Comparison of ENCODE assay signal across 10 mouse cellular contexts in the genomic region with DNA sequence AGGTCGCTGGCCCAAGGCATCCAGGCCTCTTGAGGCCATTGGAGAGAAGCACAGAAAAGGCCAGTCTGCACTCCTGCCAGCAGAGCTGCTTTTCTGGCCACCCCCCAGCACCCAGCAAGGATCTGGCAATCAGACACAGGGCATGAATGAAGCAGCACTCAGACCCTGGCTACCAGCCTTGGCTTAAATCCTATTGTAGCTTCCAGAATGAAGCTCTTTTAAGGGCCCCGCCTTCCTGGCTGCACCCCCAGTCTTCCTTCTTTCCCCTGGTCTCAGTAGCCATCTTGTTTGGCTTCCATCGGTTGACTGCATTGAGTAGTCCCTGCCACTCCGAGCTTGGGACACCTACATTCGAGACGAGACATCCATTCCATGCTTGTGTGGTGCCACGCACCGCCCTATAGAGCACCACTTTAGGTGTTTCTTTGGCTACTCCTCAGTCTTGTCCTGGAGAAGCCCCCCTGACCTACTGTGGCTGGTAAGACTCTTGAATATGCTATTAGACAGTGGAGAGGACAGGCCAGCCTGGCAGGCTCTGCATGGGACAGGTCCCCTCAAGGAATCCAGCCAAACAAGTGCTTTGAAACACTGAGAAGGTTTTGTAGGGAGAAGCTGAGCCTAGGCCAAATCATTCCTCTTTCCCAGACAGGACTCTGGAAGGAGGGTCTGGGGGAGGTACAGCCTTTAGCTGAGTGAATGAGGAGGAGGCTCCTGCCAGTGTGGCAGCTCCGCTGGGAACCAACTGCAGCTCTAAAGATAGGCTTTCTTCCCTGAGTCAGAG. TPM values are rescaled to one million over a fixed set of nuclear protein-coding genes. Genes with fewer than 3 reads are reported as not detected.
DNase-seq lines count a peak whose midpoint lies in the region; ATAC-seq and TF ChIP-seq lines count a peak whose summit lies in the region.
"Had no signal": no experiment of that assay in that cellular context is flagged by ENCODE, and none has a peak within 500 bp of the region (broad histone marks: within the 10 kb centered on the region; RNA-seq: fewer than 3 reads in every experiment).

No protein-coding gene starts in this region.

- no peak overlapping the region for H3K4me3 ChIP-seq in midbrain, embryonic 10.5 days
- no peak overlapping the region for H3K4me3 ChIP-seq in midbrain, embryonic 11.5 days (ENCODE audit: low read depth, low read length)
- no peak overlapping the region for H3K4me3 ChIP-seq in cortical plate, adult 2 months (ENCODE audit: insufficient read depth, low read length)
- no peak overlapping the region for H3K4me3 ChIP-seq in midbrain, postnatal 0 days (ENCODE audit: low read depth, low read length)
- H3K4me3 ChIP-seq: liver, embryonic 13.5 days had no signal

- peaks cover 22% of the 10 kb centered on the region for H3K36me3 ChIP-seq in midbrain, embryonic 10.5 days
- no peaks in the 10 kb centered on the region for H3K36me3 ChIP-seq in midbrain, embryonic 11.5 days (ENCODE audit: control insufficient read depth, insufficient read depth, low read length)
- H3K36me3 ChIP-seq in midbrain, postnatal 0 days (ENCODE audit: insufficient read depth, low read length): no peaks in the 10 kb centered on the region

- DNase-seq in midbrain, embryonic 10.5 days (ENCODE audit: low spot score): peak; percentile 11
- DNase-seq in midbrain, embryonic 11.5 days (ENCODE audit: low spot score, missing footprints): no peak
- peak; percentile 74 for DNase-seq in heart, postnatal 4 days
- DNase-seq in midbrain, postnatal 0 days (ENCODE audit: low spot score): peak; percentile 94
- no peak for DNase-seq in thymus, postnatal 0 days (ENCODE audit: low spot score)
- DNase-seq in kidney, adult 8-10 months: no peak
- DNase-seq in urinary bladder, postnatal 10 days (ENCODE audit: low spot score): no peak
- DNase-seq: liver, embryonic 13.5 days had no signal

- 0 out of 2 replicates have a peak, but pooled peaks cover 4% of the 10 kb centered on the region for H3K27me3 ChIP-seq in midbrain, embryonic 10.5 days (ENCODE audit: low read depth, poor library complexity, severe bottlenecking)
- H3K27me3 ChIP-seq in midbrain, embryonic 11.5 days (ENCODE audit: control insufficient read depth, insufficient read depth, low read length): no peaks in the 10 kb centered on the region
- no peaks in the 10 kb centered on the region for H3K27me3 ChIP-seq in midbrain, postnatal 0 days (ENCODE audit: insufficient read depth, low read length)
- H3K27me3 ChIP-seq: Patski had no signal

- H3K9ac ChIP-seq in midbrain, embryonic 11.5 days (ENCODE audit: low read length): no peak overlapping the region
- H3K9ac ChIP-seq in midbrain, postnatal 0 days (replicated peaks; ENCODE audit: low read length, poor library complexity, severe bottlenecking): no peak overlapping the region
- H3K9ac ChIP-seq: liver, embryonic 13.5 days had no signal

- no peak for TF ChIP-seq CTCF in cortical plate, adult 2 months (IDR thresholded peaks at IDR 0.05; ENCODE audit: extremely low read depth, insufficient read depth, low read length)
- 0 out of 2 replicates have a peak, but pooled peaks have one; percentile 9 for TF ChIP-seq CTCF in midbrain, postnatal 0 days (IDR thresholded peaks at IDR 0.05)

- H3K27ac ChIP-seq in midbrain, embryonic 10.5 days (replicated peaks): no peak overlapping the region
- no peak overlapping the region for H3K27ac ChIP-seq in midbrain, embryonic 11.5 days (ENCODE audit: low read depth, low read length)
- H3K27ac ChIP-seq in cortical plate, adult 2 months (ENCODE audit: insufficient read depth, low read length): 0 out of 2 replicates have a peak overlapping the region, but pooled peaks have one; percentile 22
- peak overlapping the region; percentile 43; the same call in 1 of the 2 replicates for H3K27ac ChIP-seq in midbrain, postnatal 0 days (ENCODE audit: low read depth, low read length)
- H3K27ac ChIP-seq: liver, embryonic 13.5 days had no signal

- H3K4me1 ChIP-seq in midbrain, embryonic 10.5 days: peaks cover 4% of the 10 kb centered on the region
- H3K4me1 ChIP-seq in midbrain, embryonic 11.5 days (ENCODE audit: control insufficient read depth, insufficient read depth, low read length): 0 out of 2 replicates have a peak, but pooled peaks cover 2% of the 10 kb centered on the region
- H3K4me1 ChIP-seq in cortical plate, adult 2 months (ENCODE audit: control insufficient read depth, insufficient read depth, low read length): peaks cover 2% of the 10 kb centered on the region; the same call in 1 of the 2 replicates
- no peaks in the 10 kb centered on the region for H3K4me1 ChIP-seq in midbrain, postnatal 0 days (ENCODE audit: insufficient read depth, low read length)

- no peaks in the 10 kb centered on the region; the same call in 1 of the 2 replicates for H3K9me3 ChIP-seq in midbrain, embryonic 10.5 days (replicated peaks)
- no peaks in the 10 kb centered on the region for H3K9me3 ChIP-seq in midbrain, embryonic 11.5 days (ENCODE audit: control insufficient read depth, low read length)
- no peaks in the 10 kb centered on the region for H3K9me3 ChIP-seq in midbrain, postnatal 0 days (ENCODE audit: low read length)
- H3K9me3 ChIP-seq: liver, embryonic 13.5 days had no signal

- 85% methylated on average over 9 of the region's 9 CpGs for WGBS in midbrain, embryonic 10.5 days
- 88% methylated on average over 9 of the region's 9 CpGs for WGBS in midbrain, embryonic 11.5 days
- 76% methylated on average over 9 of the region's 9 CpGs for WGBS in midbrain, postnatal 0 days

- no peak overlapping the region for H3K4me2 ChIP-seq in midbrain, embryonic 11.5 days
- H3K4me2 ChIP-seq in midbrain, postnatal 0 days (ENCODE audit: low read depth, low read length, poor library complexity, severe bottlenecking): no peak overlapping the region
- H3K4me2 ChIP-seq: liver, embryonic 13.5 days had no signal

- ATAC-seq in midbrain, embryonic 11.5 days (ENCODE audit: low FRiP score): no peak
- peak; percentile 83 for ATAC-seq in midbrain, postnatal 0 days (ENCODE audit: low FRiP score)
- ATAC-seq: Patski had no signal

- TF ChIP-seq POLR2A in cortical plate, adult 2 months (IDR thresholded peaks at IDR 0.05; ENCODE audit: extremely low read depth, insufficient read depth, low read length): no peak

RNA-seq across cellular contexts. Expression of a gene that starts 3.1 kb away (rescaled TPM):
- polyA plus RNA-seq in midbrain, embryonic 10.5 days (2016; fragmentation: Nextera tagmentation; extraction: Ambion mirVana): 4.4 and 5.1 TPM in 2 replicates
- 2.4 and 2.6 TPM in 2 replicates for polyA plus RNA-seq in midbrain, embryonic 11.5 days (2014; fragmentation: Nextera tagmentation; extraction: Ambion mirVana)
- 0.94 and 1.0 TPM in 2 replicates for polyA plus RNA-seq in cortical plate, adult 2 months (2012; rRNA removed)
- total RNA-seq in heart, postnatal 4 days (2021): under 1 TPM in 1 of 2 experiments, not detected in 1; 0.81 TPM
- total RNA-seq in midbrain, postnatal 0 days (2014; rRNA removed): 1.6 and 2.5 TPM in 2 replicates
- 4.0 and 5.3 TPM in 2 replicates for polyA plus RNA-seq in midbrain, postnatal 0 days (2015; fragmentation: Nextera tagmentation; extraction: Ambion mirVana)
- 1.1 and 2.6 TPM in 2 replicates for polyA plus RNA-seq in thymus, postnatal 0 days (2015; fragmentation: Nextera tagmentation; extraction: Ambion mirVana)

RNA-seq across cellular contexts. Expression of a gene that starts 7.8 kb away (rescaled TPM):
- polyA plus RNA-seq in midbrain, embryonic 10.5 days (2016; fragmentation: Nextera tagmentation; extraction: Ambion mirVana): 0.81 and 0.98 TPM in 2 replicates
- not detected in 2 replicates for polyA plus RNA-seq in midbrain, embryonic 11.5 days (2014; fragmentation: Nextera tagmentation; extraction: Ambion mirVana)
- polyA plus RNA-seq in cortical plate, adult 2 months (2012; rRNA removed): not detected in 2 replicates
- under 1 TPM in 1 of 2 experiments, not detected in 1; 0.17 TPM for total RNA-seq in heart, postnatal 4 days (2021)
- total RNA-seq in midbrain, postnatal 0 days (2014; rRNA removed): not detected in 2 replicates
- polyA plus RNA-seq in midbrain, postnatal 0 days (2015; fragmentation: Nextera tagmentation; extraction: Ambion mirVana): 0.11 and 0.16 TPM in 2 replicates
- polyA plus RNA-seq in thymus, postnatal 0 days (2015; fragmentation: Nextera tagmentation; extraction: Ambion mirVana): 0.09 and 0.10 TPM in 2 replicates
- polyA plus RNA-seq: liver, embryonic 13.5 days; Patski had no signal

RNA-seq across cellular contexts. Expression of a gene that starts 14.9 kb away (rescaled TPM):
- polyA plus RNA-seq in midbrain, embryonic 10.5 days (2016; fragmentation: Nextera tagmentation; extraction: Ambion mirVana): 5.2 and 7.6 TPM in 2 replicates
- polyA plus RNA-seq in midbrain, embryonic 11.5 days (2014; fragmentation: Nextera tagmentation; extraction: Ambion mirVana): 6.1 and 6.9 TPM in 2 replicates
- 122 and 131 TPM in 2 replicates for polyA plus RNA-seq in cortical plate, adult 2 months (2012; rRNA removed)
- total RNA-seq in heart, postnatal 4 days (2021): 1 to 10 TPM in 1 of 2 experiments, under 1 TPM in 1; 0.81 to 1.8 TPM
- total RNA-seq in midbrain, postnatal 0 days (2014; rRNA removed): 23.3 and 27.7 TPM in 2 replicates
- polyA plus RNA-seq in midbrain, postnatal 0 days (2015; fragmentation: Nextera tagmentation; extraction: Ambion mirVana): 18.1 and 18.9 TPM in 2 replicates
- polyA plus RNA-seq in thymus, postnatal 0 days (2015; fragmentation: Nextera tagmentation; extraction: Ambion mirVana): 5.1 TPM in 2 replicates

RNA-seq across cellular contexts. Expression of a gene that starts 25.9 kb away (rescaled TPM):
- 34.9 and 35.5 TPM in 2 replicates for polyA plus RNA-seq in midbrain, embryonic 10.5 days (2016; fragmentation: Nextera tagmentation; extraction: Ambion mirVana)
- 14.5 and 15.3 TPM in 2 replicates for polyA plus RNA-seq in midbrain, embryonic 11.5 days (2014; fragmentation: Nextera tagmentation; extraction: Ambion mirVana)
- polyA plus RNA-seq in cortical plate, adult 2 months (2012; rRNA removed): 14.2 and 15.2 TPM in 2 replicates
- total RNA-seq in heart, postnatal 4 days (2021): 10 to 100 TPM; 32.3 to 35.6 TPM
- total RNA-seq in midbrain, postnatal 0 days (2014; rRNA removed): 2.0 and 2.3 TPM in 2 replicates
- 2.1 and 2.3 TPM in 2 replicates for polyA plus RNA-seq in midbrain, postnatal 0 days (2015; fragmentation: Nextera tagmentation; extraction: Ambion mirVana)
- 14.7 and 16.8 TPM in 2 replicates for polyA plus RNA-seq in thymus, postnatal 0 days (2015; fragmentation: Nextera tagmentation; extraction: Ambion mirVana)

RNA-seq across cellular contexts. Expression of a gene that starts 59.8 kb away (rescaled TPM):
- polyA plus RNA-seq in midbrain, embryonic 10.5 days (2016; fragmentation: Nextera tagmentation; extraction: Ambion mirVana): 13.2 and 13.9 TPM in 2 replicates
- 12.3 and 14.1 TPM in 2 replicates for polyA plus RNA-seq in midbrain, embryonic 11.5 days (2014; fragmentation: Nextera tagmentation; extraction: Ambion mirVana)
- polyA plus RNA-seq in cortical plate, adult 2 months (2012; rRNA removed): 20.9 and 21.5 TPM in 2 replicates
- total RNA-seq in heart, postnatal 4 days (2021): 10 to 100 TPM; 14.5 to 20.4 TPM
- 16.1 and 21.6 TPM in 2 replicates for total RNA-seq in midbrain, postnatal 0 days (2014; rRNA removed)
- polyA plus RNA-seq in midbrain, postnatal 0 days (2015; fragmentation: Nextera tagmentation; extraction: Ambion mirVana): 17.8 and 21.1 TPM in 2 replicates
- polyA plus RNA-seq in thymus, postnatal 0 days (2015; fragmentation: Nextera tagmentation; extraction: Ambion mirVana): 51.8 and 52.1 TPM in 2 replicates

Comparison
In these comparisons a context has a peak if more than half of its experiments do, and no peak if none do; other contexts are left out.
1. DNase-seq: peak in midbrain, embryonic 10.5 days (single experiment), heart, postnatal 4 days (single experiment) and midbrain, postnatal 0 days (single experiment); none in midbrain, embryonic 11.5 days (single experiment), thymus, postnatal 0 days (single experiment), kidney, adult 8-10 months (0 of 2) and urinary bladder, postnatal 10 days (single experiment).
2. H3K27ac ChIP-seq: peak in cortical plate, adult 2 months (single experiment) and midbrain, postnatal 0 days (single experiment); none in midbrain, embryonic 10.5 days (single experiment) and midbrain, embryonic 11.5 days (single experiment).